Mouse (Mus musculus): ENCODE measurements at regions not wholly inside any gene's neighbourhood (a gene's known extent, or its start where the extent isn't known, plus 50 kb on each side); places are given as distances from the start of the nearest gene placed in this dataset.

DNA sequence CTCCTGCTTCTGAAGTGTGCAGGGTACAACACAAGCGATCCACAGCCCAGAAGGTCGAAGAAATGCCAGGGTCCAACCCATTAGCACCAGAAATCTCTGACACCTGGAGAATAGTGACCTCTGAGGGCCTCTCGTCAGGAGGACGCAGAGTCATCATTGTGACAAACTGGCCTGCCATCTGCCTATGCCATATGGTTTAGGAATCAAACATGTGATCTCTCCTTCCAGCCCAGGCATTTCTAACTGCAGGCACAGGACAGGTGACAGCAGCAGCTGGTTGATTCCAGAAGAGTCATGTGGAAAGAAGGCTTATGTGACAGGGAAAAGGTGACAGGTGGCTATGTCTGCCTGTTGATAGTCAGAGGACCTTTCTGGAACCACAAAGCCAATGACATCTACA is 476.0 kb upstream of the Vstm2b start:
- Histone ChIP-seq H3K27ac (replicated peaks in 1 of 2; ENCODE audit: control insufficient read depth in 1 of 2, insufficient read depth in 1 of 2, low read depth in 2 of 2, low read length in 2 of 2) (no peak overlapping the region), H3K4me3 (ENCODE audit: control insufficient read depth in 1 of 2, insufficient read depth in 1 of 2, low read depth in 1 of 2, low read length in 2 of 2) (no peak overlapping the region), H3K9ac (ENCODE audit: low read length) (no peak overlapping the region), H3K27me3 (ENCODE audit: control insufficient read depth, insufficient read depth, low read length) (no peaks in the 10 kb centered on the region), H3K4me1 (ENCODE audit: control insufficient read depth in 2 of 2, insufficient read depth in 2 of 2, low read length in 2 of 2) (peaks cover 2 to 4% of the 10 kb centered on the region in 2 experiments; a peak in 2 of 4 replicates), H3K36me3 (ENCODE audit: control insufficient read depth, insufficient read depth, low read length) (no peaks in the 10 kb centered on the region), H3K9me3 (ENCODE audit: control insufficient read depth, low read length) (no peaks in the 10 kb centered on the region), H3K4me2 (ENCODE audit: low read length) (no peak overlapping the region)
- no peak for ATAC-seq (ENCODE audit: insufficient number of reproducible peaks, insufficient read depth, low FRiP score, low read depth)
- WGBS = 72% methylated on average over 4 of the region's 4 CpGs

DNA sequence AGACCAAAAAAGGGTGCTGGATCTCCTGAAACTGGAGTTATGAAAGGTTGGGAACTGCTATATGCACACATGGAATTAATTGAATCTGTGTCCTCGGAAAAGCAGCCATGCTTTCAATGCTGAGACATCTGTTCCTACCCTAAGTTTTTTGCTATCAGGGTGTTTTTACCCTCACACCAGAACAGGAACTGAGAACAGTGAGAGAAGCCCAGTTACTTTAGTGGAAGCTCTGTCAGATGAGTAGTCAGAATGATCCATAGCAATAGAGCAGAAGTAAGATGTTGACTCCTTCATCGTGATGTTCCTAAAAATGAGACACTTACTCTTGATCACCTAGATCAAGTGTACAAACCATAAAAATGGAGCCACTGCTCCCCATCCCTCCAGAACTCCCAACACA is 468.7 kb upstream of the Vstm2b start:
- Histone ChIP-seq H3K27me3 (ENCODE audit: control insufficient read depth, insufficient read depth, low read length) (no peaks in the 10 kb centered on the region), H3K4me1 (ENCODE audit: control insufficient read depth in 2 of 2, insufficient read depth in 2 of 2, low read length in 2 of 2) (peaks cover 2 to 4% of the 10 kb centered on the region in 2 experiments; a peak in 2 of 4 replicates)

DNA sequence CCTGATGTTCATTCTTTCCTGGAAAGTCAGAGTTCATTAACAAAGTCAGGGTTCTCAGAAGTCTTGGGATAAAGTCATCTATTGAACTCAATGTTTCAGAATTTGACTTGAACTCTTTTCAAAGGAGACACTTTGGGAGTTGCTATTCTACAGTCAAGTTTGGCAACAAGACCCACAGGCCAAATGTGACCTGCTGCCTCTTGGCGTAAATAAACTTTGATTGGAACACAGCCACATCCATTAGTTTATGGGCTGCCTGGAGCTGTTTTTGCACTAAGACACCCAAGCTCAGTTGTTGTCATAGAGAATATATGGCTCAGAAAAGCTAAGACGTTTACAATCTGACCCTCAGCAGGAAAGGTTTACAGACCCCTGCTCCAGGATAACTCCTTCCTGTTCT is 464.2 kb upstream of the Vstm2b start:
- Histone ChIP-seq H3K4me2 (ENCODE audit: low read length) (no peak overlapping the region), H3K9me3 (ENCODE audit: control insufficient read depth, low read length) (no peaks in the 10 kb centered on the region), H3K27me3 (ENCODE audit: control insufficient read depth, insufficient read depth, low read length) (no peaks in the 10 kb centered on the region), H3K4me3 (ENCODE audit: control insufficient read depth in 1 of 2, insufficient read depth in 1 of 2, low read depth in 1 of 2, low read length in 2 of 2) (no peak overlapping the region), H3K4me1 (ENCODE audit: control insufficient read depth in 2 of 2, insufficient read depth in 2 of 2, low read length in 2 of 2) (no peaks in the 10 kb centered on the region), H3K27ac (replicated peaks in 1 of 2; ENCODE audit: control insufficient read depth in 1 of 2, insufficient read depth in 1 of 2, low read depth in 2 of 2, low read length in 2 of 2) (no peak overlapping the region), H3K36me3 (ENCODE audit: control insufficient read depth, insufficient read depth, low read length) (no peaks in the 10 kb centered on the region), H3K9ac (ENCODE audit: low read length) (no peak overlapping the region)
- 55% methylated on average over 2 of the region's 2 CpGs for WGBS
- ATAC-seq (ENCODE audit: insufficient number of reproducible peaks, insufficient read depth, low FRiP score, low read depth) = no peak

More for the DNA sequence above, 468.7 kb upstream of the Vstm2b start:
- ATAC-seq (ENCODE audit: insufficient number of reproducible peaks, insufficient read depth, low FRiP score, low read depth) = no peak
- WGBS = 82% methylated on average over 2 of the region's 2 CpGs
- Histone ChIP-seq H3K9me3 (ENCODE audit: control insufficient read depth, low read length) (no peaks in the 10 kb centered on the region), H3K9ac (ENCODE audit: low read length) (no peak overlapping the region), H3K4me2 (ENCODE audit: low read length) (no peak overlapping the region), H3K4me3 (ENCODE audit: control insufficient read depth in 1 of 2, insufficient read depth in 1 of 2, low read depth in 1 of 2, low read length in 2 of 2) (no peak overlapping the region), H3K36me3 (ENCODE audit: control insufficient read depth, insufficient read depth, low read length) (no peaks in the 10 kb centered on the region), H3K27ac (replicated peaks in 1 of 2; ENCODE audit: control insufficient read depth in 1 of 2, insufficient read depth in 1 of 2, low read depth in 2 of 2, low read length in 2 of 2) (no peak overlapping the region)

DNA sequence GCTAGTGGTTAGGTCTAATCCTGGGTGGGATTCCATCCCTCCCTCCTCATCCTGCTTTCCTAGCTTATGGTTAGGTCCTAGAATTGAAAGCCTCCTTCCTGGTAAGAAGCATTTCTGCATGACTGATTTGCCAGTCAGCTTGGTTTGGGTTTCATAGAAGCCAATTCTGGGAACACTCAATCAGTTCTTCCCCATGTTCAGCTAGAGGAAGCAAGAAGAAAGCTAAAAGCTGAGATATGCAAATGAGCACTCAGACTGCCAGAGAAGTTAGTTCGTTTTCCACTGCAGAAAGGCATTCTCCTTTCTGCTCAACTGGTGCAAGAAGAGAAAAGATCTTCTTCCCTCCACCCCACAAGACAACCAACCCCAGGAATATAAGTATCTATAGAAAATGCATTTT is 457.0 kb upstream of the Vstm2b start:
- H3K9ac ChIP-seq (ENCODE audit: low read length) = no peak overlapping the region
- no peaks in the 10 kb centered on the region for H3K9me3 ChIP-seq (ENCODE audit: control insufficient read depth, low read length)
- H3K4me1 ChIP-seq (ENCODE audit: control insufficient read depth in 2 of 2, insufficient read depth in 2 of 2, low read length in 2 of 2) = no peaks in the 10 kb centered on the region
- no peaks in the 10 kb centered on the region for H3K27me3 ChIP-seq (ENCODE audit: control insufficient read depth, insufficient read depth, low read length)
- no peaks in the 10 kb centered on the region for H3K36me3 ChIP-seq (ENCODE audit: control insufficient read depth, insufficient read depth, low read length)
- H3K4me2 ChIP-seq (ENCODE audit: low read length) = no peak overlapping the region
- H3K4me3 ChIP-seq (ENCODE audit: control insufficient read depth in 1 of 2, insufficient read depth in 1 of 2, low read depth in 1 of 2, low read length in 2 of 2) = no peak overlapping the region
- 7% methylated on average over 1 of the region's 1 CpGs for WGBS
- H3K27ac ChIP-seq (replicated peaks in 1 of 2; ENCODE audit: control insufficient read depth in 1 of 2, insufficient read depth in 1 of 2, low read depth in 2 of 2, low read length in 2 of 2) = no peak overlapping the region
- ATAC-seq (ENCODE audit: insufficient number of reproducible peaks, insufficient read depth, low FRiP score, low read depth) = no peak

DNA sequence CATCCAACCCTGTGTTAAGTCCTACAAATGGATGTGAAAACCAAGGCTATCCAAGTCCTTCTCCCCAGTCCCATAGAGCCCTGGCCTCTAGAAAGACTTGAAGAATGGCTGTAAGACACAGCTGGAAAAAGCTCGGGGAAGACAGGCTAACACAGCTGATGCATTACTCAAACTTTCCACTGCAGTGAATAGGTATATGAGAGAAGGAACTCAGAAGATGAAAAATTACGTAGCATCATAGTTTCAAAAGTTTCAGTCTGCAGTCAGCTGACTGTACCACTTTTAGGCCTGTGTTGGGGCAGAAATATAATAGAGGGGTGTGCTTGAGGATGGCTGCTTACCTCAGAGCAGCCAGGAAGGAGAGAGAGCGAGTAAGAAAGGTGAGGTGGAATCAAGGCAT is 456.3 kb upstream of the Vstm2b start:
- ATAC-seq (ENCODE audit: insufficient number of reproducible peaks, insufficient read depth, low FRiP score, low read depth) = no peak
- Histone ChIP-seq H3K36me3 (ENCODE audit: control insufficient read depth, insufficient read depth, low read length) (no peaks in the 10 kb centered on the region), H3K4me3 (ENCODE audit: control insufficient read depth in 1 of 2, insufficient read depth in 1 of 2, low read depth in 1 of 2, low read length in 2 of 2) (no peak overlapping the region), H3K9ac (ENCODE audit: low read length) (no peak overlapping the region), H3K4me1 (ENCODE audit: control insufficient read depth in 2 of 2, insufficient read depth in 2 of 2, low read length in 2 of 2) (no peaks in the 10 kb centered on the region), H3K27me3 (ENCODE audit: control insufficient read depth, insufficient read depth, low read length) (no peaks in the 10 kb centered on the region), H3K27ac (replicated peaks in 1 of 2; ENCODE audit: control insufficient read depth in 1 of 2, insufficient read depth in 1 of 2, low read depth in 2 of 2, low read length in 2 of 2) (no peak overlapping the region), H3K4me2 (ENCODE audit: low read length) (no peak overlapping the region), H3K9me3 (ENCODE audit: control insufficient read depth, low read length) (no peaks in the 10 kb centered on the region)
- WGBS = 73% methylated on average over 3 of the region's 3 CpGs

DNA sequence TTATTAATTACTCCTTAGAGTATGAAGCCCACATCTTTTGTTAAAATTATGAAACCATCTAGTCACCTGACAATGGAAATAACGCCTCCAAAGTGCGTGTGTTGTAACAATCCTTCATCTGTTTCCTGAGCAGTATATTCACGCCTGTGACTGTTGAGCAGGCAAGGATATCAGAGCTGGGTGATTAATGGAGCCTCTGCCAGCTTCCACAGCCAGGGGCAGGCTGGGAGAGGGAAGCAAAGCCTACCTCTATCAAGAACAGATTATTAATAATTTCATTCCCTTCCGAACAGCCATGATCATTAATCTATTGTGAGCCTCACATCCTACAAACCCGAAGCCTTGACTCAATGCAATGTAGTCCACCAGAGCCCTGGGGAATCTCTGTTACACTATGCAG is 431.7 kb upstream of the Vstm2b start:
- Histone ChIP-seq H3K4me1 (ENCODE audit: control insufficient read depth in 2 of 2, insufficient read depth in 2 of 2, low read length in 2 of 2) (no peaks in the 10 kb centered on the region), H3K4me3 (ENCODE audit: control insufficient read depth in 1 of 2, insufficient read depth in 1 of 2, low read depth in 1 of 2, low read length in 2 of 2) (no peak overlapping the region), H3K27me3 (ENCODE audit: control insufficient read depth, insufficient read depth, low read length) (no peaks in the 10 kb centered on the region), H3K36me3 (ENCODE audit: control insufficient read depth, insufficient read depth, low read length) (no peaks in the 10 kb centered on the region), H3K9ac (ENCODE audit: low read length) (no peak overlapping the region), H3K27ac (replicated peaks in 1 of 2; ENCODE audit: control insufficient read depth in 1 of 2, insufficient read depth in 1 of 2, low read depth in 2 of 2, low read length in 2 of 2) (no peak overlapping the region), H3K9me3 (ENCODE audit: control insufficient read depth, low read length) (no peaks in the 10 kb centered on the region), H3K4me2 (ENCODE audit: low read length) (no peak overlapping the region)
- 73% methylated on average over 5 of the region's 5 CpGs for WGBS
- no peak for ATAC-seq (ENCODE audit: insufficient number of reproducible peaks, insufficient read depth, low FRiP score, low read depth)

DNA sequence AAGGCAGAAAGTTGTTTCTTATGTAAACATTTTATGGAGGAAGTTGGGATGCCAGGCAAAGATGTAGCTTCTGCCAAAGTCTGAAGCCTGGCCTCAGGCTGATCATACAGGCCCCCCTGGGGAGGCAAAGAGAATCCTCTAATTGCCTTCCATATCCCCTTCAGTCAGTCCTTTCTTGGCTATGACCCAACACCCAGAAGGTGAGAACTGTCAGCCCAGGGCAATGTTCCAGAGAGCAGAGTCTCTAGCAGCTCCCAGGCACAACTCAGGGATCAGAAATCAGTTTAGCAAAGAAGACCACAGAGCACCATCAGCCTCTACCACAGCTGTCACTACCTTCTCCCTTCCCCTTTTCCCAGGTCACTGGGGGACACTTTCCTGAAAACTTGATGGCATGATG is 410.9 kb upstream of the Vstm2b start:
- H3K36me3 ChIP-seq (ENCODE audit: control insufficient read depth, insufficient read depth, low read length) = no peaks in the 10 kb centered on the region
- H3K4me3 ChIP-seq (ENCODE audit: control insufficient read depth in 1 of 2, insufficient read depth in 1 of 2, low read depth in 1 of 2, low read length in 2 of 2) = no peak overlapping the region
- H3K4me2 ChIP-seq (ENCODE audit: low read length) = no peak overlapping the region
- H3K27me3 ChIP-seq (ENCODE audit: control insufficient read depth, insufficient read depth, low read length) = no peaks in the 10 kb centered on the region
- H3K4me1 ChIP-seq (ENCODE audit: control insufficient read depth in 2 of 2, insufficient read depth in 2 of 2, low read length in 2 of 2) = no peaks in the 10 kb centered on the region
- H3K9ac ChIP-seq (ENCODE audit: low read length) = no peak overlapping the region
- no peaks in the 10 kb centered on the region for H3K9me3 ChIP-seq (ENCODE audit: control insufficient read depth, low read length)
- no peak overlapping the region for H3K27ac ChIP-seq (replicated peaks in 1 of 2; ENCODE audit: control insufficient read depth in 1 of 2, insufficient read depth in 1 of 2, low read depth in 2 of 2, low read length in 2 of 2)
- ATAC-seq (ENCODE audit: insufficient number of reproducible peaks, insufficient read depth, low FRiP score, low read depth) = no peak

DNA sequence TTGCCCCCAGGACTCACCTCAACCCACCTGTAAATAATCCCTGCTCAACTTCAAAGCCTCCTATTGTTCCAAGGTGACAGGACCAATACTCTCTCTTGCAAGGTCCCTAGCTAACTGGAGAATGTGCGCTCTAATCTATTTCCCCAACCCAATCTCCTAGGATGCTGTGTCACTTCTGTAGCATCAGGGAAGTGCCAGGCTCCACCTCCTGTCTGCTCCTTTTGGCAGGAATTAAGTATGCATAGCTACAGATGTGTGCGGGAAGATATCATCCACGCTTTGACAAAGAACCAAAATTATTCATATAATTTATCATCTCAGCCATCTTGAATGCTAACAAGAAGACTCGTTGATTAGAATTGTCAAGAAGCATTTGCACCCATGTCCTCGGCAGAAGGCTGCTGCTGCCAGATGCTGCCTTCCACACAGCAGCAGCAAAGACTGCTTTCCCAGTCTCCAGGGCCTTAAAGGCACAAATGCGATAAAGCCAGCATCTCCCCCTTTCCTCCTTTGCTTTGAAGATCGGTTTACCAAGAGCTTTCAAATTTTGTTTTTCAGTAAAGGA is 375.3 kb upstream of the Vstm2b start:
- Histone ChIP-seq H3K36me3 (ENCODE audit: control insufficient read depth, insufficient read depth, low read length) (no peaks in the 10 kb centered on the region), H3K9ac (ENCODE audit: low read length) (no peak overlapping the region), H3K27me3 (ENCODE audit: control insufficient read depth, insufficient read depth, low read length) (no peaks in the 10 kb centered on the region), H3K9me3 (ENCODE audit: control insufficient read depth, low read length) (no peaks in the 10 kb centered on the region), H3K4me2 (ENCODE audit: low read length) (no peak overlapping the region), H3K4me3 (ENCODE audit: control insufficient read depth in 1 of 2, insufficient read depth in 1 of 2, low read depth in 1 of 2, low read length in 2 of 2) (no peak overlapping the region), H3K27ac (replicated peaks in 1 of 2; ENCODE audit: control insufficient read depth in 1 of 2, insufficient read depth in 1 of 2, low read depth in 2 of 2, low read length in 2 of 2) (no peak overlapping the region), H3K4me1 (ENCODE audit: control insufficient read depth in 2 of 2, insufficient read depth in 2 of 2, low read length in 2 of 2) (no peaks in the 10 kb centered on the region)
- 59% methylated on average over 7 of the region's 7 CpGs for WGBS
- ATAC-seq (ENCODE audit: insufficient number of reproducible peaks, insufficient read depth, low FRiP score, low read depth) = no peak
